Mouse (Mus musculus) Muller cell, postnatal 12 days (primary cell): ENCODE measurements around the gene Fndc3b.
A peak's percentile ranks its signal among the peaks of the same experiment; 100 is the strongest.

Source experiments
- DNase-seq: peaks from one replicate; pipeline ENCODE4 v3.0.0-alpha.2; 2015; ENCODE audit errors: inconsistent ontology term

The Fndc3b gene

GRCm38 (mm10) chr3:27621176-27621575, 89.9 kb downstream of the Fndc3b start:
- no peak for DNase-seq

GRCm38 (mm10) chr3:27617733-27618132, 93.4 kb downstream of the Fndc3b start:
- no peak for DNase-seq

- DNase-seq, result no peak
Measured at GRCm38 (mm10) chr3:27617237-27617499, 93.9 kb downstream of the Fndc3b start.

GRCm38 (mm10) chr3:27616421-27617236, 94.5 kb downstream of the Fndc3b start:
- DNase-seq, result peak; percentile 68

GRCm38 (mm10) chr3:27615479-27615878, 95.6 kb downstream of the Fndc3b start:
- peak; percentile 60 for DNase-seq

- no peak for DNase-seq
Measured at GRCm38 (mm10) chr3:27613828-27614227, 97.3 kb downstream of the Fndc3b start.

- no peak for DNase-seq
Measured at GRCm38 (mm10) chr3:27613011-27613410, 98.1 kb downstream of the Fndc3b start.

- no peak for DNase-seq
Measured at GRCm38 (mm10) chr3:27611986-27612385, 99.1 kb downstream of the Fndc3b start.

GRCm38 (mm10) chr3:27610547-27610946, 100.6 kb downstream of the Fndc3b start:
- DNase-seq, result no peak

- no peak for DNase-seq
Measured at GRCm38 (mm10) chr3:27610089-27610488, 101.0 kb downstream of the Fndc3b start.

GRCm38 (mm10) chr3:27607796-27608151, 103.3 kb downstream of the Fndc3b start:
- DNase-seq, result peak; percentile 94

GRCm38 (mm10) chr3:27607081-27607795, 103.9 kb downstream of the Fndc3b start:
- peak; percentile 89 for DNase-seq

- no peak for DNase-seq
Measured at GRCm38 (mm10) chr3:27606626-27607025, 104.5 kb downstream of the Fndc3b start.

- DNase-seq, result no peak
Measured at GRCm38 (mm10) chr3:27605613-27606012, 105.5 kb downstream of the Fndc3b start.

- DNase-seq, result no peak
Measured at GRCm38 (mm10) chr3:27605081-27605480, 106.0 kb downstream of the Fndc3b start.

GRCm38 (mm10) chr3:27604629-27605028, 106.5 kb downstream of the Fndc3b start:
- DNase-seq, result no peak

GRCm38 (mm10) chr3:27603905-27604620, 107.0 kb downstream of the Fndc3b start:
- no peak for DNase-seq

GRCm38 (mm10) chr3:27600645-27601044, 110.5 kb downstream of the Fndc3b start:
- no peak for DNase-seq

- DNase-seq, result no peak
Measured at GRCm38 (mm10) chr3:27600197-27600596, 110.9 kb downstream of the Fndc3b start.

- peak; percentile 71 for DNase-seq
Measured at GRCm38 (mm10) chr3:27598437-27599382, 112.4 kb downstream of the Fndc3b start.

GRCm38 (mm10) chr3:27593485-27594138, 117.5 kb downstream of the Fndc3b start:
- DNase-seq, result no peak
